Mouse (Mus musculus): ENCODE data around the gene Paox. TPM values are rescaled to one million over a fixed set of nuclear protein-coding genes. Genes with fewer than 3 reads are reported as not detected.
A peak's percentile ranks its signal among the peaks of the same experiment; 100 is the strongest.

Paox gene
- total RNA-seq, 2 experiments from 2014 or later, result 5.6 TPM

DNA sequence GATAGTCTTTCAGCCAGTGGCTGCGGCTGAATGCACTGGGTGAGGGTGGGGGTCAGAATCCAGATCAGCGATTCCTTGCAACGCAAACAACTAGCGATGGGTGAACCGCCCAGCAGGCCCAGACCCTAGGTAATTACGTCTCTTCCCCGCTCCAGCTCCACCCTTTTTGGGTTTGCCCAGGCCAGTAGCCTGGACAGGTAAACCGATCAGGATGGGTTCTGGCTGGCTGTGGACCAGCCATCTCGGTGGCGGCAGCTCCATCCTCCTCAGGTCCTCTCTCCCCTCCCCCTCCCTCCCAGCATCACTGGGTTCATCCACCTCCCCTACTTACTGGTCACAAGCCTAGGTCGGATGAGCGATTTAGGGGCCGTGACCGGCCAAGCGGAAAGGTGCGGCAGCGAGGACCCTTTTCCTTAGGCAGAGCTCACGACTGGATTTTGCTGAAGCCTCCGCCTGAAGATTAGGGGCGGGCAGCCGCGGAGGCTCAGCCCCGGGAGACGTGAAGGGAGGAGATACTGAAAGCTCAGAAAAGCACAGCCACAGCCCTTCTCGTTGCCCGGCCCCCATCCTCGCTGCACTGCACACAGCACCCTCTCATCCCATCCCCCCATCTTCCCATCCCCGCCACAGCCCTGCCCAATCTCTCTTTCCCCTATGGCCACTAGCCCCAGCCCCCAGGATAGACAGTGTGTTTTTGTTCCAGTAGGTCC, 38.8 kb downstream of the Paox start, which contains the start of gene Sprn:
Gene Sprn, minus strand, starts transcription at position 660 of the 710 bp plus-strand sequence.
- intact Hi-C loops (cut with DNase I), result loop anchor here (10.0 kb wide), 1 partner anchor 580 kb away; no protein-coding TSS in a partner anchor

DNA sequence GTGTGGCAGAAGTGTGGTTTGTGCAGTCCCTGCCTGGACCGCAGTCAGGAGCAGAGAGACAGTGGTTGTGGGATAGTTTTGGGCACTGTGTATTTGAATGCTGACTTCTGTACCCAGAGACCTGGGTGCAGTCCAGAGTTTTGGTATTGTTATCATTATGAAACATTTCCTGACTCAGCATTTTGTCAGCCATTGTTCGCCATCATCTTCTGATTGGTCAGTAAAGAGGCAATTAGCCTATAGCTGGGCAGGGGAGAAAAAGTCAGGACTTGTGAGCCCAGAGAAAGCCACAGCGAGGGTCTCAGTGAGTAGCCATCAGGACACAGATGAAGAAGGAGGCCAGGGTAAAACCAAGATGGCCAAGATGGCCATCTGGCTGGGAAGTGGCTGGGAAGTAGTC, 44.8 kb downstream of the Paox start:
- intact Hi-C loops (cut with DNase I), result no loop called here

More for the DNA sequence above, 38.8 kb downstream of the Paox start, which contains the start of gene Sprn:
- peak; percentile 80 to 84 for DNase-seq (ENCODE audit: low spot score in 2 of 2)

DNA sequence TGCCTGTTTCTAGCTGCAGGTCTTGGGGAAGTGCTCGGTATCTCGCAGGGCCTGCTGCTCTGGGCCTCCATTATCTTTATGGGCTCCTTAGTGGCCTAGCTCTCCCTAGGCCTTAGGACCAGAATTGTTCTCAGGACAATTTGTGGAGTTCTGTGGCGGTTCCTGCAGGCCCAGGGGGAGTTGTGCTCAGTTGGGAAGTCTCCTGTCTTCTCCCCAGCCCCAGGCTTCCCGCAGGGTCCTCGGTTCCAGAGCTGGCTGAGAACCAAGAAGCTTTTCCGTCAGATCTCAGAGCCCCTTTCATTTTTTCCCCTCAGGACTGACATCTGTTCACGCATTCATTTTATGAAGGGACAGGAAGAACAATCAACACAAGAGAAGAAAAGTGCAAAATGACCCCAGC, 49.1 kb downstream of the Paox start, which contains the start of gene Olfr522:
Gene Olfr522, minus strand, starts transcription at position 101 of the 400 bp plus-strand sequence.
- intact Hi-C loops (cut with DNase I), result no loop called here
- no peak for DNase-seq (ENCODE audit: low spot score in 2 of 2)

More for the DNA sequence above, 44.8 kb downstream of the Paox start:
- DNase-seq (ENCODE audit: low spot score in 2 of 2), result no peak

- intact Hi-C loops (cut with DNase I), result no loop called here
- no peak for DNase-seq (ENCODE audit: low spot score in 2 of 2)
Measured at GRCm38 (mm10) chr7:140167950-140168349, 52.4 kb downstream of the Paox start.

- intact Hi-C loops (cut with DNase I), result no loop called here
- DNase-seq (ENCODE audit: low spot score in 2 of 2), result no peak
Measured at GRCm38 (mm10) chr7:140169386-140169785, 53.8 kb downstream of the Paox start.

GRCm38 (mm10) chr7:140170863-140171262, 55.3 kb downstream of the Paox start:
- no peak for DNase-seq (ENCODE audit: low spot score in 2 of 2)
- intact Hi-C loops (cut with DNase I), result no loop called here

DNA sequence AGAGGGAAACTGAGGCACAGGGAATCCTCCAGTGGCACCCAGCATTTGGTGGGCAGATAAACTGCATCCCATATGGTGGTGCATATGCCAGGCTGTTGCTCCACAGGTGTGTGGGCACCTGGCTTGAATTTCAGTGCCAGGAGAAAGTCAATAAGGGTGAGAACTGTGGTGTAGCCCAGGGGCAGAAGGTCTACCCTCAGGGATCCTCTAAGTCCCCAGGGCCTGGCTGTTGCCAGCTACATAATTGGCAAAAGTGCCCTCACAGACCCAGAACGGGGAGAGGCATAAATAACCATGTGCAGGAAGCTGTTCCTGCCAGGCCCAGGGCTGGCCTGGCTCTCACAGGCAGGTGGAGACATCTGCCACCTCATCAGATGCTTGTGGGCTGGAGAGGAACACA, 57.3 kb downstream of the Paox start, which contains the start of gene Olfr523:
Gene Olfr523, plus strand, starts transcription at position 282 of the 400 bp plus-strand sequence.
- intact Hi-C loops (cut with DNase I), result no loop called here

GRCm38 (mm10) chr7:140179176-140179575, 63.6 kb downstream of the Paox start:
- intact Hi-C loops (cut with DNase I), result no loop called here
- DNase-seq (ENCODE audit: low spot score in 2 of 2), result no peak

More for the DNA sequence above, 57.3 kb downstream of the Paox start, which contains the start of gene Olfr523:
- DNase-seq (ENCODE audit: low spot score in 2 of 2), result no peak

GRCm38 (mm10) chr7:140180692-140181091, 65.1 kb downstream of the Paox start:
- intact Hi-C loops (cut with DNase I), result no loop called here
- no peak for DNase-seq (ENCODE audit: low spot score in 2 of 2)

DNA sequence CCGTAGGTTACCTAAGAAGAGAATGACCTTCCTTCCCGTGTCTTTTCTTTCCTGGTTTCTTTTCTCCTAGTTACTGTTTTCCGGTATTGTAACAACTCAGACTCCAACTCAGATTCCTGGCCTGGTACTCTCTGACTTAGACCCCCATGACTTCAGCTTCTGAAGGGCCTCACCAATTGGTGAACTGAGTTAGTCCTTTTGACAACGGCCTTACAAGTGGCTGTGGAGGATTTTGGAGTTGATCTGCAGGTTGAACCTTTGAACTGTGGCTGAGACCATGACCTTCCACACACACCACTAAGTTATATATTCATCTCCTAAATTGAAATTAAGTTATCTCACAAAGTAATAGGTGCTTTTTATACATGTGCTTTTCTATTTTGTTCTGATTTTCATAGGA, 68.6 kb downstream of the Paox start:
- DNase-seq (ENCODE audit: low spot score in 2 of 2), result no peak
- intact Hi-C loops (cut with DNase I), result no loop called here

Other genes starting within 250 kb of the Paox start
- gene Kndc1, start 221.1 kb upstream of the Paox start, total RNA-seq (2021), result 10 to 100 TPM; 70.1 to 70.2 TPM
- not detected for gene Utf1, start 172.0 kb upstream of the Paox start, total RNA-seq (2021)
- gene 6430531B16Rik, start 137.0 kb upstream of the Paox start, total RNA-seq (2021), result 1 to 10 TPM; 1.0 to 2.0 TPM
- 1 to 10 TPM; 1.7 to 3.5 TPM for gene Adam8, start 123.2 kb upstream of the Paox start, total RNA-seq (2021)
- gene Zfp511, start 79.4 kb upstream of the Paox start, total RNA-seq (2021), result 10 to 100 TPM; 20.8 to 24.4 TPM
- gene Tubgcp2, start 79.1 kb upstream of the Paox start, total RNA-seq (2021), result 10 to 100 TPM; 35.3 to 36.9 TPM
- under 1 TPM; 0.20 to 0.25 TPM for gene Msx3, start 66.7 kb upstream of the Paox start, total RNA-seq (2021)
- 100 to 1,000 TPM; 191 TPM for gene Caly, start 33.3 kb upstream of the Paox start, total RNA-seq (2021)
- gene Prap1, start 22.4 kb upstream of the Paox start, total RNA-seq (2021), result not detected
- gene Fuom, start 13.4 kb upstream of the Paox start, total RNA-seq (2021), result 10 to 100 TPM; 47.5 to 52.8 TPM
- 10 to 100 TPM; 51.0 to 53.0 TPM for gene Echs1, start 677 bp downstream of the Paox start, total RNA-seq (2021)
- gene Mtg1, start 21.8 kb downstream of the Paox start, total RNA-seq (2021), result 10 to 100 TPM; 20.8 to 20.9 TPM
- 100 to 1,000 TPM; 141 to 186 TPM for gene Sprn, start 39.1 kb downstream of the Paox start, total RNA-seq (2021)
- gene Olfr522, start 49.0 kb downstream of the Paox start, total RNA-seq (2021), result not detected
- not detected for gene Olfr523, start 57.4 kb downstream of the Paox start, total RNA-seq (2021)
- not detected for gene Olfr524, start 90.2 kb downstream of the Paox start, total RNA-seq (2021)
- gene Cd163l1, start 102.5 kb downstream of the Paox start, total RNA-seq (2021), result not detected
- gene 5830411N06Rik, start 131.5 kb downstream of the Paox start, total RNA-seq (2021), result not detected
- not detected for gene Olfr525, start 205.1 kb downstream of the Paox start, total RNA-seq (2021)
- gene Olfr527, start 218.2 kb downstream of the Paox start, total RNA-seq (2021), result not detected
- not detected for gene Olfr60, start 245.9 kb downstream of the Paox start, total RNA-seq (2021)